In genomic region chr17:62527556-62527955, GRCm38 (mm10) we compare ENCODE assay signal across 24 mouse cellular contexts.
DNase-seq lines count a peak whose midpoint lies in the region; ATAC-seq and TF ChIP-seq lines count a peak whose summit lies in the region.
"Had no signal": no experiment of that assay in that cellular context is flagged by ENCODE, and none has a peak within 500 bp of the region (broad histone marks: within the 10 kb centered on the region; RNA-seq: fewer than 3 reads in every experiment).

No protein-coding gene starts in this region.

- 0 out of 2 replicates have a peak, but pooled peaks have one; percentile 14 for TF ChIP-seq EP300 in lung, postnatal 0 days (IDR thresholded peaks at IDR 0.05)

- no peak overlapping the region for H3K9ac ChIP-seq in lung, postnatal 0 days (replicated peaks; ENCODE audit: low read depth)
- no peak overlapping the region for H3K9ac ChIP-seq in hindbrain, embryonic 14.5 days
- H3K9ac ChIP-seq: embryonic facial prominence, embryonic 12.5 days; forebrain, embryonic 13.5 days; forebrain, embryonic 15.5 days; forebrain, postnatal 0 days had no signal

- no peaks in the 10 kb centered on the region for H3K27me3 ChIP-seq in lung, postnatal 0 days (replicated peaks; ENCODE audit: insufficient read depth, low read length)
- H3K27me3 ChIP-seq in hindbrain, embryonic 14.5 days (ENCODE audit: control insufficient read depth, insufficient read depth, low read length), result no peaks in the 10 kb centered on the region
- H3K27me3 ChIP-seq: CH12.LX; embryonic facial prominence, embryonic 12.5 days; forebrain, embryonic 13.5 days; forebrain, embryonic 15.5 days; Patski had no signal

- WGBS in lung, postnatal 0 days, result 74% methylated on average over 2 of the region's 2 CpGs
- 96% methylated on average over 2 of the region's 2 CpGs for WGBS in hindbrain, embryonic 14.5 days

- H3K9me3 ChIP-seq in lung, postnatal 0 days (ENCODE audit: low read length), result no peaks in the 10 kb centered on the region
- H3K9me3 ChIP-seq in hindbrain, embryonic 14.5 days (ENCODE audit: control insufficient read depth, low read length), result no peaks in the 10 kb centered on the region
- H3K9me3 ChIP-seq: embryonic facial prominence, embryonic 10.5 days; embryonic facial prominence, embryonic 12.5 days; forebrain, embryonic 13.5 days; forebrain, embryonic 15.5 days had no signal

- no peak for DNase-seq in lung, postnatal 0 days (ENCODE audit: low spot score)
- DNase-seq in lung, postnatal 4 days, result no peak
- peak; percentile 52 for DNase-seq in Muller cell, postnatal 12 days (ENCODE audit: inconsistent ontology term)
- DNase-seq in hindbrain, embryonic 14.5 days (ENCODE audit: low spot score), result no peak
- DNase-seq in lung, postnatal 25 days (ENCODE audit: low spot score), result no peak
- DNase-seq: adrenal gland, adult 8-10 months; adrenal gland, postnatal 14 days; adrenal gland, postnatal 36 days; B cell, adult 2 months; cerebellum, adult 11-12 months; cerebellum, adult 2 months; cerebellum, adult 9-10 months; cerebellum, postnatal 10 days; cerebellum, postnatal 25 days; forebrain, postnatal 0 days had no signal

- no peaks in the 10 kb centered on the region for H3K36me3 ChIP-seq in lung, postnatal 0 days (ENCODE audit: insufficient read depth, low read length)
- H3K36me3 ChIP-seq in hindbrain, embryonic 14.5 days (replicated peaks; ENCODE audit: control insufficient read depth, insufficient read depth), result no peaks in the 10 kb centered on the region
- H3K36me3 ChIP-seq: embryonic facial prominence, embryonic 10.5 days; embryonic facial prominence, embryonic 12.5 days; forebrain, embryonic 15.5 days; G1E had no signal

- H3K4me2 ChIP-seq in lung, postnatal 0 days (replicated peaks; ENCODE audit: low read depth, low read length), result no peak overlapping the region
- H3K4me2 ChIP-seq in hindbrain, embryonic 14.5 days (replicated peaks), result no peak overlapping the region
- H3K4me2 ChIP-seq: embryonic facial prominence, embryonic 12.5 days; forebrain, embryonic 13.5 days; forebrain, embryonic 15.5 days had no signal

- no peak for ATAC-seq in lung, postnatal 0 days
- no peak for ATAC-seq in hindbrain, embryonic 14.5 days (ENCODE audit: low FRiP score)
- ATAC-seq: activated CD4-positive, CD25-positive, alpha-beta regulatory T cell, adult 4 months; CD4-positive, CD25-positive, alpha-beta regulatory T cell, adult 4 months; forebrain, embryonic 13.5 days; forebrain, embryonic 15.5 days; forebrain, postnatal 0 days; Patski had no signal

- TF ChIP-seq CTCF in lung, postnatal 0 days (IDR thresholded peaks at IDR 0.05), result no peak

- no peak overlapping the region for H3K27ac ChIP-seq in lung, postnatal 0 days (ENCODE audit: low read length)
- H3K27ac ChIP-seq in hindbrain, embryonic 14.5 days, result no peak overlapping the region
- H3K27ac ChIP-seq: embryonic facial prominence, embryonic 10.5 days; embryonic facial prominence, embryonic 12.5 days; forebrain, embryonic 13.5 days; forebrain, embryonic 15.5 days had no signal

- H3K4me1 ChIP-seq in lung, postnatal 0 days (ENCODE audit: insufficient read depth, low read depth, low read length), result no peaks in the 10 kb centered on the region
- no peaks in the 10 kb centered on the region for H3K4me1 ChIP-seq in hindbrain, embryonic 14.5 days (replicated peaks; ENCODE audit: control insufficient read depth, insufficient read depth, low read length)
- H3K4me1 ChIP-seq: embryonic facial prominence, embryonic 10.5 days; embryonic facial prominence, embryonic 12.5 days; forebrain, embryonic 13.5 days; forebrain, embryonic 15.5 days had no signal

- no peak overlapping the region for H3K4me3 ChIP-seq in lung, postnatal 0 days (ENCODE audit: low read depth, low read length)
- H3K4me3 ChIP-seq in hindbrain, embryonic 14.5 days (replicated peaks; ENCODE audit: low read length), result no peak overlapping the region
- H3K4me3 ChIP-seq: embryonic facial prominence, embryonic 10.5 days; embryonic facial prominence, embryonic 12.5 days; forebrain, embryonic 13.5 days; forebrain, embryonic 15.5 days had no signal
